Mouse (Mus musculus) regulatory T cell (primary cell): ENCODE measurements around the gene Cbll1.
"Not testable (repeated sequence)": the region's sequence is repeated elsewhere in the genome, so short reads cannot be mapped to it uniquely, and the experiment has no call there.

Experiments
- in situ Hi-C: fragments of 300-600 bp; cut with MboI, MseI; formaldehyde crosslinking; loops from one replicate; pipeline ENCODE4 v1.15.1; 2025; ENCODE audit warnings: high pct_unique_total_duplicates

Gene Cbll1

GRCm38 (mm10) chr12:31500196-31500595 lies 780 bp upstream of the Cbll1 start:
- in situ Hi-C loops = no loop called here

DNA sequence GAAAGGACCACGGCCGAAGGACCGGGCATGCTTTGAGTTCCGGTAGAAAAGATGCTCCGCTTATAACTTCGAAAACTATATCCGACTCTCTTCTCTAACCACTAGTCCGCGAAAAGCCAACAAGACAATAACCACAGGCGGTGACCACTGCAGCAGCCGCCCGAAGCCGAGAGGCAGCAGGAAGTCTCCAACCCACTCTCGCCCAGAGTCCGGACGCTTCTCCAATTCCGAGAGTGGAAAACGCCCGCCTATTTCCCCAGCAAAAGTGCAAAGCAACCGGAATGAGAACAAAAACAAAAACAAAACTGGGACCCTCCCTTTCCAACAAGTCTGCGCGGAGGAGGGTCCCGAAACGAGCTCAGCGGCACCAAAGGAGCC lies 491 bp downstream of the Cbll1 start:
- in situ Hi-C loops = loop anchor here (5.0 to 10.0 kb wide), 3 partner anchors 133 to 584 kb away; partner anchors contain the start of genes Acp1, Bcap29, Dld and Sh3yl1

DNA sequence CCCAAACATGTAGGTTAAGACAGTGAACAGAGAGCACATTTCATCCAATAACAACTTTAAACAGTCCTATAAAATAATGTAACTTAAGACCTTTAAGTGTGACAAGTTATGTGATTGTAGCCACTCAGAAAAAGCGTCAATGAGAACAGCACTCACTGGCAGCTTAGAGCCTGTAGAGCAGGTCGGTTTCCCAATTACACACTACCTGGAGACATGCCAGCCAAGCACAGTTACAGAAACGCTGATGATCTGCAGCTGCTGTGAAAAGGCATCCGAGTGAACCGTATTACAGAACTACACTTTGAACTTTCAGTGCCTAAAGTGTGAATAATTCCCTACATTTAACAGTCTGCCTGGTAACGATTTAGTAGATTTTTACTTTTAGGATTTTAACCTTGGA lies 13.0 kb downstream of the Cbll1 start:
- in situ Hi-C loops = no loop called here

DNA sequence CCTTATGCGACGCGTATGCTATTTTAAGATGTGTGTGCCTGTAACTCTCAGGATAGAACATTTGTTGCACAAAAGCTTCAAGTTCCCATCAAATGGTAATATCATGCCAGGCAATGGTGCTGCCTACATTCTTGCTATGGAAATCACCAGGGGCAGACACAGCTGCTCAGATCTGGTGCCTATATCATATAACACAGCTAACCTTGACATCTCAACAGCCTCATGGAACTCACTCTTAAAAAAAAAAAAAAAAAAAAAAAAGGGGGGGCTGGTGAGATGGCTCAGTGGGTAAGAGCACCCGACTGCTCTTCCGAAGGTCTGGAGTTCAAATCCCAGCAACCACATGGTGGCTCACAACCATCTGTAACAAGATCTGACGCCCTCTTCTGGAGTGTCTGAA lies 21.2 kb downstream of the Cbll1 start:
- in situ Hi-C loops = not testable (repeated sequence)

- in situ Hi-C loops = no loop called here
These were observed 36.8 kb downstream of the Cbll1 start for GRCm38 (mm10) chr12:31462615-31463014.

- in situ Hi-C loops = no loop called here
These were observed 38.0 kb downstream of the Cbll1 start for GRCm38 (mm10) chr12:31461371-31461770.

- in situ Hi-C loops = not testable (repeated sequence)
These were observed 39.1 kb downstream of the Cbll1 start for GRCm38 (mm10) chr12:31460270-31460669.

DNA sequence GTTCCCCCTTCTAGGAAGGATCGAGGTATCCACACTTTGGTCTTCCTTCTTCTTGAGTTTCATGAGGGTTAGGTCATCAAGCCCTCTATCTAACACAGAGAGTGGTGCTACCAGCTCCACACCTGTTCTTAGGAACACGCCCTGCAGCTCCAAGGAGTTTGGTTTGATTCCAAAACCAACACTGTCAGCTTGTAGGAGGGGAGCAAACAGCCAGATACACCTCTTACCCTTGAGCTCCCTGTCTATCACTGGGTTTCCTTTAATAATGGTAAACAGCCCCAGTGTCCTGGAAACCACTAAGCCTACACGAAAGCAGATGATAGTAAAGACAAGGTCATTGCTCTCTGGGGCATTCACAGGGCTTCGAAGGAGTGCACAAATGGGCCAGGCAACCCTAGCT lies 40.9 kb downstream of the Cbll1 start:
- in situ Hi-C loops = loop anchor here (10.0 kb wide), 1 partner anchor 1044 kb away; no protein-coding TSS in a partner anchor

- in situ Hi-C loops = loop anchor here (10.0 kb wide), 1 partner anchor 1041 kb away; no protein-coding TSS in a partner anchor
These were observed 43.1 kb downstream of the Cbll1 start for GRCm38 (mm10) chr12:31456271-31456670.

- in situ Hi-C loops = no loop called here
These were observed 50.1 kb downstream of the Cbll1 start for GRCm38 (mm10) chr12:31449341-31449740.

DNA sequence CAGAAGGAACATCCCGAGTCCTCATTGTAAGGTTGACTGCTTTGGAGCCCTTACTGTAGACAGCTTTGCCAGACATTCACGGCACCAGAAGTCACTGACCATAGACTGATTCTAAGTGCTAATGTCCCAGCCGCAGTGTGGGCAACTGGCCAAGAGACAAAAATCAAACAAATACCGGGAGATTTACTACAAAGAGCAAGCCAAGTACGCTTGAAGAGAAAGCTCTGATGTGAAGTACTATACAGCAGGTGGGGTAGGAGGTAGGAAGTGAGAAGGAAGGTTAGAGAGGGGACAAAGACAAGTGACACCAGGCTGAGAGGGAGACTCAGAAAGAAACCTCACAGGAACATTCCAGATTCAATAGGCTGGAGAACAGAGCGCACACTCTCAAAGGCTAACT lies 54.6 kb downstream of the Cbll1 start:
- in situ Hi-C loops = no loop called here

- in situ Hi-C loops = no loop called here
These were observed 55.3 kb downstream of the Cbll1 start for GRCm38 (mm10) chr12:31444131-31444546.

- in situ Hi-C loops = no loop called here
These were observed 59.8 kb downstream of the Cbll1 start for GRCm38 (mm10) chr12:31439612-31440011.

DNA sequence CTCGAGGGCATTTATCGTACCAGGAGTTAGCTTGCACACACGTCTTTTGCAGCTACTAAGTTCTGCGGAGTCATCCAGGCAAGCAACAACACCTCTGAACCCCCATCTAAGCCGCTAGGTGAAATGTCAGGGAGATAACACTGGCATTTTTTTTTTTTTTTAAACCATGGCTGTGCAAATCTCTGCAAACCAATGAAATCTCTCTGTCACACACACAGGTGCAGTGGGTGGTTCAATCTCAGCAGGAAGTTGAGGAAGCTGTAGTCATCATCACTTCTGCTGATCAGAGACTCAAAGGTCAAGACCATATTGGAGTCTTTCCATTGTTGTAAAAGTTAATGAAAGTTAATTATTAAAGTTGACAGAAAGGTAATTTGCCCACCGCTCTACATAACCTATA lies 61.6 kb downstream of the Cbll1 start:
- in situ Hi-C loops = no loop called here
